Mouse (Mus musculus): ENCODE measurements around the gene Ldha. TPM values are rescaled to one million over a fixed set of nuclear protein-coding genes. Genes with fewer than 3 reads are reported as not detected.
"Not testable (repeated sequence)": the region's sequence is repeated elsewhere in the genome, so short reads cannot be mapped to it uniquely, and the experiment has no call there.

Ldha gene
- polyA plus RNA-seq, 1 experiment from 2014 or later = 1,950 TPM

DNA sequence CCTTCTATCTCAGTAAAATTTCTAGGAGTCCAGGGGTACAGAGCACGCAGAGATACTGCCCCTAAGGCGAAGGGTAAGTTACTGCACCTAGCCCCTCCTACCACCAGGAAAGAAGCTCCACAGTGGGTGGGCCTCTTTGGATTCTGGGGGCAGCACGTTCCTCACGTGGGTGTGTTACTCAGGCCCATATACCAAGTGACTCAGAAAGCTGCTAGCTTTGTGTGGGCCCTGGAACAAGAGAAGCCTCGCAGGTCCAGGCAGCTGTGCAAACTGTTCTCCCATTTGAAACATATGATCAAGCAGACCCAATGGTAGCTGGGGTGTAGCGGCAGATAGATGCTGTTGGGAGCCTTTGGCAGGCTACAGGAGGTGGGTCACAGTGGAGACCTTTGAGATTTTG is 17.8 kb downstream of the Ldha start:
- TF ChIP-seq CTCF (IDR thresholded peaks at IDR 0.05; ENCODE audit: low read depth) = no peak
- no peak overlapping the region for H3K27ac ChIP-seq (ENCODE audit: low read depth)
- no peaks in the 10 kb centered on the region for H3K4me1 ChIP-seq (ENCODE audit: insufficient read depth)
- no peaks in the 10 kb centered on the region for H3K27me3 ChIP-seq (ENCODE audit: insufficient read depth, low read length)
- H3K9ac ChIP-seq = no peak overlapping the region
- no peak overlapping the region for H3K4me3 ChIP-seq (ENCODE audit: low read depth, low read length)
- peaks cover 23% of the 10 kb centered on the region for H3K36me3 ChIP-seq (ENCODE audit: insufficient read depth)
- no peaks in the 10 kb centered on the region for H3K9me3 ChIP-seq (ENCODE audit: low read depth, low read length)
- no peak for ATAC-seq (ENCODE audit: insufficient read depth)
- no peak for DNase-seq
- no peak overlapping the region for H3K4me2 ChIP-seq
- WGBS = 51% methylated on average over 6 of the region's 6 CpGs

DNA sequence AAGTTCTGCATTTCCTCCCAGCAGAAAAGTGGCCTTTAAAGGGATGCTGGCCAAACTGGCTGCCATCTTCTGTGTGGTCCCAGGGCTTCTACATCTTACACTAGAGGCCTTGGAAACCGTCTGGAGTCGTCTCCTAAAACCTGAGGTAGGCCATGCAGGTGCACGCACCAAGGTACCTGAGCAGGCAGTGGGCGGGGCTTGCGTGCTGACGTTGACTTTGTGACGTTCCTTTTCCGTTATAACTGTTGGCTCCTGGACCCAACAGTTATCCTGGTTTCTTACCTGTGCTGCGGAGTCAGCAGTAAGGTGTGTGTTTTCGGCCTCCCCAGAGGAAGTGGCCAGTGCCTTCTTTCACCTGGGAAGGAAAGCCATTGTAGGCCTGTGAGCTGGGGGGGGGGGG is 19.7 kb downstream of the Ldha start, which contains the start of gene Ldhc:
Gene Ldhc, plus strand, starts transcription at position 208 of the 400 bp plus-strand sequence.
- H3K27me3 ChIP-seq (ENCODE audit: insufficient read depth, low read length) = no peaks in the 10 kb centered on the region
- DNase-seq = no peak
- H3K4me2 ChIP-seq = no peak within 1 kb of the TSS
- H3K9ac ChIP-seq = no peak within 1 kb of the TSS
- no peak for ATAC-seq (ENCODE audit: insufficient read depth)
- 40% methylated on average over 10 of the region's 10 CpGs for WGBS
- no peak for TF ChIP-seq CTCF (IDR thresholded peaks at IDR 0.05; ENCODE audit: low read depth)
- H3K4me1 ChIP-seq (ENCODE audit: insufficient read depth) = no peaks in the 10 kb centered on the region
- H3K9me3 ChIP-seq (ENCODE audit: low read depth, low read length) = no peaks in the 10 kb centered on the region
- no peak within 1 kb of the TSS for H3K4me3 ChIP-seq (ENCODE audit: low read depth, low read length)
- H3K27ac ChIP-seq (ENCODE audit: low read depth) = no peak within 1 kb of the TSS
- peaks cover 5% of the 10 kb centered on the region for H3K36me3 ChIP-seq (ENCODE audit: insufficient read depth)

DNA sequence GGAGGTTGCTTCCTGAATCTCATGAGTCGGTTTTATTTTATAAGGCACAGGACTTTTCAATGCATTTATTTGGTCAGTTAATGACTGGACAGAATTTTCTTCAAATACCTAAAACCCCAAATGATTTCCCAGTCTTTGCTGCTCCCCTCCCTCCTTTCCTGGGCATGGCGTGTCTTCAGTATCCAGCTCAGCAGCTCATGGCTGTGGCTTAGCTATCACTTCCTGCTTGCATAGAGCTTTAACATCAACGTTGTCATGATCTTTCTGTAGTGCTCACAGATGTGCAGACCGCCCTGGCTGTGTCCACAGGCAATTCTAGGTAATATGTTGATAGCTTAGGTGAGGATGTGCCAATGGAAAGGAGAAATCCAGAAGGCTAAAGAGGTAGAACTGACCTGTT is 30.7 kb downstream of the Ldha start:
- H3K36me3 ChIP-seq (ENCODE audit: insufficient read depth) = no peaks in the 10 kb centered on the region
- no peak for ATAC-seq (ENCODE audit: insufficient read depth)
- H3K4me1 ChIP-seq (ENCODE audit: insufficient read depth) = no peaks in the 10 kb centered on the region
- no peak overlapping the region for H3K27ac ChIP-seq (ENCODE audit: low read depth)
- H3K4me2 ChIP-seq = no peak overlapping the region
- H3K27me3 ChIP-seq (ENCODE audit: insufficient read depth, low read length) = no peaks in the 10 kb centered on the region
- no peak overlapping the region for H3K4me3 ChIP-seq (ENCODE audit: low read depth, low read length)
- 61% methylated on average over 4 of the region's 4 CpGs for WGBS
- TF ChIP-seq CTCF (IDR thresholded peaks at IDR 0.05; ENCODE audit: low read depth) = no peak
- H3K9ac ChIP-seq = no peak overlapping the region
- H3K9me3 ChIP-seq (ENCODE audit: low read depth, low read length) = no peaks in the 10 kb centered on the region
- DNase-seq = no peak

DNA sequence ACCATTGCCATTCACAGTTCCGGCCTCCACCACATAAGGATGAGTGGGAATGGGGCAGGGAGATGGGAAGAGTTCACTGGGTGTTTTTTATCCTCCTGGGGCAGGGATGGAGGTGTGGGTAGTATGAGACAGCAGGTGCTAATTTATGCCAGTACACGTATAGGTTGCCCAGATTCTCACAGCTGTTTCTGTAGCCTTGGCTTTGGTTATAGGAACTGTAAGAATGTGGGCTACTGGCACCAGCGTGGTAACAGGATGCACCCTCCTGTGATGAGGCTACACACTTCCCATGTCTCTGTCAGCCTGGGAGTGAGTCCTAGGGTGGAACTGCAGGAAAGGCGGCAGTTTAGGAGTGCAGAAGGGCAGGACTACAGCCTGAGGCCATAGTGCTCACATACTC is 35.6 kb downstream of the Ldha start:
- DNase-seq (no peak), ATAC-seq (ENCODE audit: insufficient read depth) (no peak)
- 55% methylated on average over 4 of the region's 4 CpGs for WGBS
- Histone ChIP-seq H3K9me3 (ENCODE audit: low read depth, low read length) (no peaks in the 10 kb centered on the region), H3K9ac (no peak overlapping the region), H3K4me1 (ENCODE audit: insufficient read depth) (no peaks in the 10 kb centered on the region), H3K27ac (ENCODE audit: low read depth) (no peak overlapping the region), H3K36me3 (ENCODE audit: insufficient read depth) (no peaks in the 10 kb centered on the region), H3K4me3 (ENCODE audit: low read depth, low read length) (no peak overlapping the region), H3K4me2 (no peak overlapping the region), H3K27me3 (ENCODE audit: insufficient read depth, low read length) (no peaks in the 10 kb centered on the region)
- TF ChIP-seq CTCF (IDR thresholded peaks at IDR 0.05; ENCODE audit: low read depth) = no peak

DNA sequence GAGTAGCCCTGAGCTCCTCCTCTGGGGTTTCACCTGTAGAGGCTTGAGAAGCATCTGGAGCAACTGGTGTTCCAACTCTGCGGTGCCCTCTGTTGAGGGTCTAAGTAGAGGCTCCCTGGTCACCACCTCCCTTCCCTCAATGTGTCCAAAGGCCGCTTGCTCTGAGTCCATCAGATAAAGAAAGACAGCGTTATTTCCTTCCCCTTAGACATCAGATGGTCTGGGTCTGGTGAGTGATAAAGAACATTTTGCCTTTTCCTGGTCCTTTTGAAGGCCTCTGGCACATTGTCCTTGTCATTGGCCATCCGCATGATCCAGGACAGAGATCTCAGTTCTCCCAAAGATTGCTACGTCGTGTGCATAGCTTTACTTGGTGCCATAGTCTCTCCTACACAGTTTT is 36.0 kb downstream of the Ldha start:
- 81% methylated on average over 6 of the region's 6 CpGs for WGBS
- no peak for TF ChIP-seq CTCF (IDR thresholded peaks at IDR 0.05; ENCODE audit: low read depth)
- H3K36me3 ChIP-seq (ENCODE audit: insufficient read depth) = no peaks in the 10 kb centered on the region
- H3K4me2 ChIP-seq = no peak overlapping the region
- H3K27me3 ChIP-seq (ENCODE audit: insufficient read depth, low read length) = no peaks in the 10 kb centered on the region
- ATAC-seq (ENCODE audit: insufficient read depth) = no peak
- H3K4me1 ChIP-seq (ENCODE audit: insufficient read depth) = no peaks in the 10 kb centered on the region
- no peak overlapping the region for H3K27ac ChIP-seq (ENCODE audit: low read depth)
- H3K9me3 ChIP-seq (ENCODE audit: low read depth, low read length) = no peaks in the 10 kb centered on the region
- no peak overlapping the region for H3K9ac ChIP-seq
- H3K4me3 ChIP-seq (ENCODE audit: low read depth, low read length) = no peak overlapping the region
- DNase-seq = no peak

DNA sequence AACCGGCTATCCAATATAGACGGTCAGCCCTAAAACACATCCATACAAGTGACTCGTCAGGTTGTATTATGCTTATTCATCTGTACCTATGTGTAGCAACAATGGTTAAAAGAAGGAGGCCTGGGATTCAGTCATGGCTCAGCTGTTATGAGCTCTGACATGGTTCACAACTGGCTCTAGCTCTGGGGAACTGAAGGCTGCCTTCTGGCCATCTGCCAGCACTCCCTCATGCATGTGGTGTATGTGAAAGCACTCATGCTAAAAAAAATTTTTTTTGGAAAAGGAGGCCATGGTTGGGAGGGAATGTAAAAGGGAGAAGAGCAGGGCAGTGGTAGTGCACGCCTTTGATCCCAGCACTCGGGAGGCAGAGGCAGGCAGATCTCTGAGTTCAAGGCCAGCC is 38.6 kb downstream of the Ldha start:
- Histone ChIP-seq H3K4me2 (no peak overlapping the region), H3K36me3 (ENCODE audit: insufficient read depth) (peaks cover 8% of the 10 kb centered on the region; the same call in 1 of the 2 replicates), H3K4me3 (ENCODE audit: low read depth, low read length) (no peak overlapping the region), H3K27me3 (ENCODE audit: insufficient read depth, low read length) (no peaks in the 10 kb centered on the region), H3K9me3 (ENCODE audit: low read depth, low read length) (no peaks in the 10 kb centered on the region), H3K4me1 (ENCODE audit: insufficient read depth) (no peaks in the 10 kb centered on the region), H3K9ac (no peak overlapping the region), H3K27ac (ENCODE audit: low read depth) (no peak overlapping the region)
- DNase-seq (peak; percentile 37), ATAC-seq (ENCODE audit: insufficient read depth) (no peak)
- TF ChIP-seq CTCF (IDR thresholded peaks at IDR 0.05; ENCODE audit: low read depth) = no peak
- 85% methylated on average over 5 of the region's 5 CpGs for WGBS

DNA sequence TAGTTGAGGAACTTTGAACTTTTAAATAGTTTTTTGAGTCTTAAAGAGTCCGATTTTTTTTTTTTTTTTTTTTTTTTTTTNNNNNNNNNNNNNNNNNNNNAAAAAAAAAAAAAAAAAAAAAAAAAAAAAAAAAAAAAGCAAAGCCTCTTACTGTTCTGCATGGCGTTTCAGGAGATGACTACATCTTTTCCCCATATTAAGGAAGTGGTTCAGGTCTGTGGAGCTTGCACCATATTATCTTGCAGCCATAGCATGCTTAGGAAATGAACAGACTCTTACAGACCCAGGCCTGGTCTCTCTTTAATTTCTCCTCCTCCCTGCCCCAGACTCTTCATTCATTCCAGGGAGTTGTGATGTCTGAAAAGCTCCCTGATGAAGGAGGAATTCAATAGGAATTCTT is 39.7 kb downstream of the Ldha start:
- Histone ChIP-seq H3K27ac (ENCODE audit: low read depth) (no peak overlapping the region), H3K9ac (no peak overlapping the region), H3K4me2 (no peak overlapping the region), H3K4me3 (ENCODE audit: low read depth, low read length) (no peak overlapping the region), H3K27me3 (ENCODE audit: insufficient read depth, low read length) (no peaks in the 10 kb centered on the region), H3K36me3 (ENCODE audit: insufficient read depth) (peaks cover 15% of the 10 kb centered on the region), H3K9me3 (ENCODE audit: low read depth, low read length) (no peaks in the 10 kb centered on the region), H3K4me1 (ENCODE audit: insufficient read depth) (no peaks in the 10 kb centered on the region)
- ATAC-seq (ENCODE audit: insufficient read depth) = no peak
- TF ChIP-seq CTCF (IDR thresholded peaks at IDR 0.05; ENCODE audit: low read depth) = no peak
- DNase-seq = no peak
- 89% methylated on average over 2 of the region's 2 CpGs for WGBS

DNA sequence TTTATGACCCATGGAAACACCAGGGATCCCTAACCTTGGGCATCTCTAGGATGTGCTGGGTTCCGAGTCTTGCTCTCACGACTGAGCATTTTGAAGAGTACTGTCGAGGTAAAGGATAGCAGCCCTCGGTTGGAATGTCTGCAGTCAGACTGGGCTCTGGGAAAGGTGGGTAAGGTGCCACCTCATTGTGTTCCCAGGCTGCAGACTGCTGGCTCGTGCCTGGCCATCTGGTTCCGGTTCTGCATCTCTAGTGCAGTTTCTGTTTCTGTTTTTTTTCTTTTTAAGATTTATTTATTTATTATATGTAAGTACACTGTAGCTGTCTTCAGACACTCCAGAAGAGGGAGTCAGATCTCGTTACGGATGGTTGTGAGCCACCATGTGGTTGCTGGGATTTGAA is 40.7 kb downstream of the Ldha start:
- not testable (repeated sequence) for H3K27me3 ChIP-seq (ENCODE audit: insufficient read depth, low read length); H3K4me3 ChIP-seq (ENCODE audit: low read depth, low read length); DNase-seq; H3K9me3 ChIP-seq (ENCODE audit: low read depth, low read length); ATAC-seq (ENCODE audit: insufficient read depth); H3K9ac ChIP-seq; H3K27ac ChIP-seq (ENCODE audit: low read depth); H3K4me2 ChIP-seq; H3K4me1 ChIP-seq (ENCODE audit: insufficient read depth)
- peaks cover 24% of the 10 kb centered on the region for H3K36me3 ChIP-seq (ENCODE audit: insufficient read depth)
- 71% methylated on average over 7 of the region's 8 CpGs for WGBS

Data from lung, embryonic 14.5 days (tissue).